Mouse (Mus musculus): ENCODE measurements around the gene Gsx1. TPM values are rescaled to one million over a fixed set of nuclear protein-coding genes. Genes with fewer than 3 reads are reported as not detected.

Gsx1 gene
- total and polyA plus RNA-seq, 3 experiments, result not detected

Other genes starting within 250 kb of the Gsx1 start
- gene Gtf3a, start 240.0 kb upstream of the Gsx1 start, total RNA-seq (2012; rRNA removed), result 173 and 177 TPM in 2 replicates
- gene Gtf3a, start 240.0 kb upstream of the Gsx1 start, polyA plus RNA-seq (2012; ENCODE audit: insufficient read depth in 1 of 2, insufficient read length in 2 of 2, low read depth in 1 of 2, low replicate concordance in 2 of 2, missing spikeins in 1 of 2), result 100 to 1,000 TPM in 1 of 2 experiments, not detected in 1; 204 TPM
- 22.3 and 22.7 TPM in 2 replicates for gene Mtif3, start 224.9 kb upstream of the Gsx1 start, total RNA-seq (2012; rRNA removed)
- gene Mtif3, start 224.9 kb upstream of the Gsx1 start, polyA plus RNA-seq (2012; ENCODE audit: insufficient read depth in 1 of 2, insufficient read length in 2 of 2, low read depth in 1 of 2, low replicate concordance in 2 of 2, missing spikeins in 1 of 2), result 10 to 100 TPM in 1 of 2 experiments, not detected in 1; 38.2 TPM
- gene Lnx2, start 112.1 kb upstream of the Gsx1 start, total RNA-seq (2012; rRNA removed), result 19.4 and 22.0 TPM in 2 replicates
- 10 to 100 TPM in 1 of 2 experiments, not detected in 1; 26.1 TPM for gene Lnx2, start 112.1 kb upstream of the Gsx1 start, polyA plus RNA-seq (2012; ENCODE audit: insufficient read depth in 1 of 2, insufficient read length in 2 of 2, low read depth in 1 of 2, low replicate concordance in 2 of 2, missing spikeins in 1 of 2)
- gene Polr1d, start 111.6 kb upstream of the Gsx1 start, total RNA-seq (2012; rRNA removed), result 460 and 506 TPM in 2 replicates
- 100 to 1,000 TPM; 185 to 388 TPM for gene Polr1d, start 111.6 kb upstream of the Gsx1 start, polyA plus RNA-seq (2012; ENCODE audit: insufficient read depth in 1 of 2, insufficient read length in 2 of 2, low read depth in 1 of 2, low replicate concordance in 2 of 2, missing spikeins in 1 of 2)
- not detected in 2 replicates for gene Pdx1, start 81.3 kb downstream of the Gsx1 start, total RNA-seq (2012; rRNA removed)
- not detected for gene Pdx1, start 81.3 kb downstream of the Gsx1 start, polyA plus RNA-seq (2012; ENCODE audit: insufficient read depth in 1 of 2, insufficient read length in 2 of 2, low read depth in 1 of 2, low replicate concordance in 2 of 2, missing spikeins in 1 of 2)
- not detected in 2 replicates for gene Cdx2, start 118.6 kb downstream of the Gsx1 start, total RNA-seq (2012; rRNA removed)
- gene Cdx2, start 118.6 kb downstream of the Gsx1 start, polyA plus RNA-seq (2012; ENCODE audit: insufficient read depth in 1 of 2, insufficient read length in 2 of 2, low read depth in 1 of 2, low replicate concordance in 2 of 2, missing spikeins in 1 of 2), result not detected
- gene Urad, start 133.7 kb downstream of the Gsx1 start, total RNA-seq (2012; rRNA removed), result not detected in 2 replicates
- not detected for gene Urad, start 133.7 kb downstream of the Gsx1 start, polyA plus RNA-seq (2012; ENCODE audit: insufficient read depth in 1 of 2, insufficient read length in 2 of 2, low read depth in 1 of 2, low replicate concordance in 2 of 2, missing spikeins in 1 of 2)
- not detected in 2 replicates for gene Flt3, start 211.8 kb downstream of the Gsx1 start, total RNA-seq (2012; rRNA removed)
- gene Flt3, start 211.8 kb downstream of the Gsx1 start, polyA plus RNA-seq (2012; ENCODE audit: insufficient read depth in 1 of 2, insufficient read length in 2 of 2, low read depth in 1 of 2, low replicate concordance in 2 of 2, missing spikeins in 1 of 2), result under 1 TPM in 1 of 2 experiments, not detected in 1; 0.01 TPM
- 56.1 and 61.5 TPM in 2 replicates for gene Pan3, start 241.5 kb downstream of the Gsx1 start, total RNA-seq (2012; rRNA removed)
- gene Pan3, start 241.5 kb downstream of the Gsx1 start, polyA plus RNA-seq (2012; ENCODE audit: insufficient read depth in 1 of 2, insufficient read length in 2 of 2, low read depth in 1 of 2, low replicate concordance in 2 of 2, missing spikeins in 1 of 2), result 10 to 100 TPM in 1 of 2 experiments, not detected in 1; 60.6 TPM